Mouse (Mus musculus) liver, adult 2 months (tissue): ENCODE results near the gene Tmprss11a. TPM values are rescaled to one million over a fixed set of nuclear protein-coding genes. Genes with fewer than 3 reads are reported as not detected.

Experiments
- DNase-seq: peaks from one replicate; pipeline ENCODE4 v3.0.0-alpha.2; 2011; ENCODE audit warnings: low read depth, low spot score; ENCODE audit errors: extremely low read depth
- H3K27ac ChIP-seq: fragments of 200-500 bp; replicated peaks from 2 replicates; pipeline ENCODE4 v1.5.1; 2012; ENCODE audit warnings: low read depth, mild to moderate bottlenecking, control low read depth, inconsistent platforms, low read length; ENCODE audit not compliant: insufficient read depth
- H3K27me3 ChIP-seq: fragments of 200-500 bp; 2 replicates; pipeline ENCODE4 v1.6.1; 2012; ENCODE audit warnings: mild to moderate bottlenecking, moderate library complexity, low read length, inconsistent platforms; ENCODE audit not compliant: control insufficient read depth, insufficient read depth
- H3K36me3 ChIP-seq: fragments of 200-500 bp; 2 replicates; pipeline ENCODE4 v1.6.1; 2012; ENCODE audit warnings: low read length, inconsistent platforms; ENCODE audit not compliant: control insufficient read depth, insufficient read depth
- H3K4me1 ChIP-seq: fragments of 200-500 bp; 2 replicates; pipeline ENCODE4 v1.6.1; 2011; ENCODE audit warnings: low read length; ENCODE audit not compliant: control insufficient read depth, insufficient read depth
- H3K4me3 ChIP-seq: fragments of 200-500 bp; 2 replicates; pipeline ENCODE4 v1.5.1; 2011; ENCODE audit warnings: low read depth, mild to moderate bottlenecking, control low read depth, low read length, moderate library complexity; ENCODE audit not compliant: insufficient read depth
- H3K79me2 ChIP-seq: fragments of 200-500 bp; 2 replicates; pipeline ENCODE4 v1.6.1; 2012; ENCODE audit warnings: inconsistent platforms, mild to moderate bottlenecking, low read length, moderate library complexity; ENCODE audit not compliant: control insufficient read depth, insufficient read depth
- H3K9ac ChIP-seq: fragments of 200-500 bp; 2 replicates; pipeline ENCODE4 v1.6.1; 2012; ENCODE audit warnings: low read depth, mild to moderate bottlenecking, control low read depth, inconsistent platforms, low read length
- CTCF ChIP-seq: fragments of 200-500 bp; IDR thresholded peaks from 2 replicates; pipeline ENCODE4 v1.5.1; 2011; ENCODE audit warnings: low read depth, low read length, control low read depth
- POLR2A ChIP-seq: fragments of 200-500 bp; IDR thresholded peaks from 2 replicates; pipeline ENCODE4 v1.6.1; 2011; ENCODE audit warnings: low read length, control low read depth; ENCODE audit not compliant: insufficient read depth; ENCODE audit errors: extremely low read depth
- WGBS: fragments of 180-500 bp; shearing (Covaris S2); methylation state at CpG from one replicate; pipeline ENCODE4 v1.1.7; 2018; 5-methylcytosine and 5-hydroxymethylcytosine counted together
- polyA plus RNA-seq: library from polyadenylated mRNA; depleted of rRNA; stranded (reverse); fragments of >200 nt; gene quantifications from 2 replicates; pipeline ENCODE4 v1.2.3, GENCODE M21; 2012; rRNA removed
- total RNA-seq: library from RNA; depleted of rRNA; stranded (reverse); fragments of >200 nt; gene quantifications from 2 replicates; pipeline ENCODE4 v1.2.3, GENCODE M21; 2014; rRNA removed

The Tmprss11a gene
- total and polyA plus RNA-seq, 2 experiments = not detected

GRCm38 (mm10) chr5:86419494-86419893 lies 49.3 kb downstream of the Tmprss11a start:
- no peak overlapping the region for H3K4me3 ChIP-seq
- H3K4me1 ChIP-seq = no peaks in the 10 kb centered on the region
- H3K9ac ChIP-seq = no peak overlapping the region
- WGBS = 20% methylated on average over 4 of the region's 4 CpGs
- no peak overlapping the region for H3K27ac ChIP-seq
- H3K79me2 ChIP-seq = no peaks in the 10 kb centered on the region
- TF ChIP-seq POLR2A (no peak), CTCF (no peak)
- DNase-seq = no peak
- no peaks in the 10 kb centered on the region for H3K36me3 ChIP-seq
- 0 out of 2 replicates have a peak, but pooled peaks cover 2% of the 10 kb centered on the region for H3K27me3 ChIP-seq

DNA sequence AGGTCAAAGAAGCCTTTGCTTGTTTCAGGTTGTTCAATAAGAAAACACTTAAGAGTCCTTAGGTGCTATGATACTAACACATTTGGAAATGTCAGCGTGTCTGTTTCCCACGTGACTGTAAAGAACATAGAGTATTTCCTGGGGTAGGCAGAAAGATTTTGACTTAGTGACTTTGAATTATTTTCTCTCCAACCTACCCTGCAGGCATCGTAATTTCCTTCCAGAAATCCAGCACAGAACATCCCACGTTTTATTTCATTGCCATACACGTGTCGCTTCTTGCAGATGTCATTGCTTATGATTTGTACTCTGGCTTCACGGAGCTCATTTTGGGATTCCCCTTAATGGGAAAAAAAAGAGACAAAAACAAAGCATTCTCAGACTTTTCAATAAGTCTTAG lies 54.5 kb downstream of the Tmprss11a start:
- no peak for TF ChIP-seq POLR2A
- no peak overlapping the region for H3K27ac ChIP-seq
- DNase-seq = no peak
- H3K36me3 ChIP-seq = no peaks in the 10 kb centered on the region
- WGBS = 77% methylated on average over 7 of the region's 7 CpGs
- no peak overlapping the region for H3K9ac ChIP-seq
- no peaks in the 10 kb centered on the region for H3K79me2 ChIP-seq
- H3K27me3 ChIP-seq = no peaks in the 10 kb centered on the region
- no peaks in the 10 kb centered on the region for H3K4me1 ChIP-seq
- no peak overlapping the region for H3K4me3 ChIP-seq

DNA sequence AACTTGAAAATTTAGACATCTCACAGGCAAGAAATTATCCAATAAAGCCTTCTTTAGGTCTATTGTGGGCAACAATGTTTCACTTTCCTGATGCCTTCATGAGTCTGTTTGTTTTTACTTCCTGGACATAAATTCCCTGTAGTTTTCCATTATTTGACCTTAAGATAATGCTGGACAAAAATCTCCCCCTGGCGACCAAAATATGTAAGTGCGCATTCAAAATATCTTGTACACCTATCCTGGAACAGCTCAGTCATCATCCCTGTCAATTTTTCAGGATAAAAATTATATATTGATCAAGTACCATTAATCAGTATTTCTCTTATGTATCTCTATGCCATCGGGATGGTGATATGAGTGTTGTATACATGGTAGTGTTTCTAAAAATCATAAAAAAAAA lies 58.0 kb downstream of the Tmprss11a start:
- no peak overlapping the region for H3K9ac ChIP-seq
- WGBS = 10% methylated on average over 3 of the region's 3 CpGs
- H3K4me1 ChIP-seq = no peaks in the 10 kb centered on the region
- no peak overlapping the region for H3K27ac ChIP-seq
- TF ChIP-seq CTCF (peak; percentile 19; the same call in 1 of the 2 replicates), POLR2A (no peak)
- H3K79me2 ChIP-seq = no peaks in the 10 kb centered on the region
- H3K27me3 ChIP-seq = no peaks in the 10 kb centered on the region
- DNase-seq = peak; percentile 32
- no peak overlapping the region for H3K4me3 ChIP-seq
- H3K36me3 ChIP-seq = no peaks in the 10 kb centered on the region

GRCm38 (mm10) chr5:86407941-86408340 lies 60.8 kb downstream of the Tmprss11a start:
- H3K27ac ChIP-seq = no peak overlapping the region
- WGBS = 81% methylated on average over 2 of the region's 2 CpGs
- H3K79me2 ChIP-seq = no peaks in the 10 kb centered on the region
- no peaks in the 10 kb centered on the region for H3K36me3 ChIP-seq
- DNase-seq = no peak
- H3K27me3 ChIP-seq = no peaks in the 10 kb centered on the region
- H3K9ac ChIP-seq = no peak overlapping the region
- no peak for TF ChIP-seq POLR2A
- no peak for TF ChIP-seq CTCF
- no peaks in the 10 kb centered on the region for H3K4me1 ChIP-seq
- H3K4me3 ChIP-seq = no peak overlapping the region

DNA sequence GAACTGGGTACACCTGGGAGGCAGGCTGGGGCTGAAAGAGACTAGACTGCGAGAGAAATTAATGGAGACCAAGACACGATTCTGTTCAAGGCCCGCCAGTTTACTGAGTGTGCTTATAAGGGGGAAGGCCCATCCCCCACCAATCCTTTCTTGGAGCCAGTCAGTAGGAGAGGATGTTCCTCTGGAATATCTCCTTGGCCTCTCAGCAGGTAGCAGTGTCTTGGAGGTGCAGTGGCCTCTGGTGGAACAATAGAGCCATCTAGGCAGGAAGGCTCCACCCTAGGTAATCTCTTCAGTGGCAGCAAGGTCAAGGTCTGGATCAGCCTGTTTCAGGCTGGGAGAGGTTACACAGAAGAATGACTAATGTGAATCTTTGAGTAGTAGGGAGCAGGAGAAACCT lies 61.6 kb downstream of the Tmprss11a start:
- H3K79me2 ChIP-seq = no peaks in the 10 kb centered on the region
- TF ChIP-seq CTCF (no peak), POLR2A (no peak)
- H3K9ac ChIP-seq = no peak overlapping the region
- no peaks in the 10 kb centered on the region for H3K27me3 ChIP-seq
- H3K27ac ChIP-seq = no peak overlapping the region
- no peaks in the 10 kb centered on the region for H3K36me3 ChIP-seq
- WGBS = 81% methylated on average over 3 of the region's 3 CpGs
- DNase-seq = no peak
- H3K4me3 ChIP-seq = no peak overlapping the region
- no peaks in the 10 kb centered on the region for H3K4me1 ChIP-seq

DNA sequence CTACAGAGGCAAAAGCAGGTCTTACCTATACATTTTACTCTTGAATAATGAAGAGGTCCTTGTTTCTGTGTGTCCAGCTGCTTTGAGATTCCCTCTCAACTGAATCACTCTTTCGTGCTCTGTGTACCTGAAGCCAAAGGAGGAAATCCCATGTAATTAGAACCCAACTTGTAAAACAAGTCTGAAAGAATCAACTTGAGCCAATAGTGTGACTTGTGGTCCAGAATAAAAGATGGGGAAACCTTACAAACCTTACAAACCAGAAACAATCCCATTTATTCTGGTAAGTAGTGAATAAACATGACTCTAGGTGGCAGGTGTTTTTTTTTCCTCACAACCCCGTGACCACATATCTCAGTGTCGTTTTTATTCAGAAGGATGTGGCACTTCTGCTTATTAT lies 95.5 kb downstream of the Tmprss11a start, which contains the start of gene Tmprss11d:
Gene Tmprss11d, minus strand, starts transcription at position 101 of the 400 bp plus-strand sequence.
- no peaks in the 10 kb centered on the region for H3K27me3 ChIP-seq
- WGBS = 64% methylated on average over 3 of the region's 3 CpGs
- H3K4me3 ChIP-seq = no peak within 1 kb of the TSS
- no peak within 1 kb of the TSS for H3K9ac ChIP-seq
- TF ChIP-seq POLR2A (no peak), CTCF (no peak)
- DNase-seq = no peak
- H3K4me1 ChIP-seq = no peaks in the 10 kb centered on the region
- H3K79me2 ChIP-seq = no peaks in the 10 kb centered on the region
- no peak within 1 kb of the TSS for H3K27ac ChIP-seq
- H3K36me3 ChIP-seq = no peaks in the 10 kb centered on the region

Other genes with a start within 250 kb of the Tmprss11a start
- gene Tmprss11c, start 179.7 kb downstream of the Tmprss11a start, total RNA-seq = not detected in 2 replicates
- gene Tmprss11c, start 179.7 kb downstream of the Tmprss11a start, polyA plus RNA-seq = not detected in 2 replicates
- not detected in 2 replicates for gene Tmprss11d, start 95.6 kb downstream of the Tmprss11a start, total RNA-seq
- gene Tmprss11d, start 95.6 kb downstream of the Tmprss11a start, polyA plus RNA-seq = not detected in 2 replicates
- gene Tmprss11g, start 49.6 kb upstream of the Tmprss11a start, total RNA-seq = not detected in 2 replicates
- not detected in 2 replicates for gene Tmprss11g, start 49.6 kb upstream of the Tmprss11a start, polyA plus RNA-seq
- gene Tmprss11f, start 163.4 kb upstream of the Tmprss11a start, total RNA-seq = not detected in 2 replicates
- gene Tmprss11f, start 163.4 kb upstream of the Tmprss11a start, polyA plus RNA-seq = not detected in 2 replicates
- not detected in 2 replicates for gene Tmprss11b, start 207.4 kb upstream of the Tmprss11a start, total RNA-seq
- not detected in 2 replicates for gene Tmprss11b, start 207.4 kb upstream of the Tmprss11a start, polyA plus RNA-seq